Mouse (Mus musculus) G1E (cell line): ENCODE data around the gene Gse1. TPM values are rescaled to one million over a fixed set of nuclear protein-coding genes. Genes with fewer than 3 reads are reported as not detected.

Experiments used
- ATAC-seq: 2 replicates; pipeline ENCODE4 v1.8.0; 2016; ENCODE audit warnings: mild to moderate bottlenecking; ENCODE audit not compliant: insufficient number of reproducible peaks, poor library complexity, low FRiP score, severe bottlenecking; ENCODE audit errors: extremely low read depth
- DNase-seq: peaks from one replicate; pipeline ENCODE4 v3.0.0; 2012; ENCODE audit warnings: low spot score
- H3K27me3 ChIP-seq: 2 replicates; pipeline ENCODE4 v1.6.1; 2012; ENCODE audit warnings: mild to moderate bottlenecking, low read length, inconsistent platforms; ENCODE audit not compliant: insufficient read depth
- H3K36me3 ChIP-seq: replicated peaks from 2 replicates; pipeline ENCODE3; 2012; ENCODE audit warnings: mild to moderate bottlenecking, inconsistent platforms
- H3K4me1 ChIP-seq: 2 replicates; pipeline ENCODE4 v1.6.1; 2012; ENCODE audit warnings: low read depth, low read length, inconsistent platforms, mixed read lengths; ENCODE audit not compliant: insufficient read depth
- H3K4me3 ChIP-seq: 2 replicates; pipeline ENCODE4 v1.5.1; 2012; ENCODE audit warnings: low read depth, mild to moderate bottlenecking, inconsistent platforms, low read length, moderate library complexity, mixed read lengths
- H3K9me3 ChIP-seq: replicated peaks from 2 replicates; pipeline ENCODE4 v1.6.1; 2012; ENCODE audit warnings: inconsistent platforms
- CTCF ChIP-seq: IDR thresholded peaks from 2 replicates; pipeline ENCODE4 v1.5.1; 2012; ENCODE audit warnings: low read depth, low read length, inconsistent platforms, mixed read lengths
- GATA1 ChIP-seq: IDR thresholded peaks from 2 replicates; pipeline ENCODE4 v1.6.1; 2012; ENCODE audit warnings: borderline replicate concordance, low read length, inconsistent platforms, mixed read lengths
- GATA2 ChIP-seq: IDR thresholded peaks from 2 replicates; pipeline ENCODE4 v1.6.1; 2012; ENCODE audit warnings: low read depth, low read length, inconsistent platforms, borderline replicate concordance
- POLR2AphosphoS5 ChIP-seq: IDR thresholded peaks from 2 replicates; pipeline ENCODE4 v1.6.1; 2012; ENCODE audit warnings: low read depth, low read length, inconsistent platforms; ENCODE audit not compliant: insufficient replicate concordance
- TAL1 ChIP-seq: conservative IDR thresholded peaks from 2 replicates; pipeline ENCODE4 v1.6.1; 2012; ENCODE audit warnings: low read depth, low read length, inconsistent platforms, mixed read lengths
- polyA plus RNA-seq: library from polyadenylated mRNA; stranded (reverse); fragments of >175 nt; gene quantifications from 2 replicates; pipeline ENCODE4 v1.2.3, GENCODE M21; 2012
- total RNA-seq, 2 experiments: library from RNA; stranded (forward) in 1 of 2; stranded (reverse) in 1 of 2; fragments of 200-1000 nt in 1 of 2; fragments of >200 nt in 1 of 2; fragmentation: Nextera tagmentation in 1 of 2; gene quantifications; 2 replicates each; pipeline ENCODE4 v1.2.3; 2014 to 2017

Gse1 gene
- total and polyA plus RNA-seq, 3 experiments, result 6.3 to 106 (median 48.4) TPM

DNA sequence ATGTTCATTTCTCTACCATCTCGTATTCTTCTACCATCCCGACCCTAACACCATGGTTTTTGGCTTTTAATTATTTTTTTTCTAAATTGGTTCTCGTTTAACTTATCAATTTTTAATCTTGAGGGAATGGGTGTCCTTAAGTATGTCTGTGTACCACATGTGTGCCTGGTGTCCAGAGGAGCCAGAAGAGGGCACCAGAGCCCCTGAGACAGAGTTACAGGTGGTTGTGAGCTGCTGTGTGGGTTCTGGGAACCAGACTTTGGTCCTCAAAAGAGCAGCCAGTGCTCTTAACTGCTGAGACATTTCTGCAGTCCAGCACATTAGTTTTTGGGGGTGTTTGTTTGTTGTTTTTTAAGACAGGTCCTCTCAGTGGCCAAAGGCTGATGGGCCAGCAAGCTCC is 167.6 kb downstream of the Gse1 start:
- H3K4me1 ChIP-seq, result no peaks in the 10 kb centered on the region
- H3K36me3 ChIP-seq, result no peaks in the 10 kb centered on the region
- DNase-seq (no peak), ATAC-seq (no peak)
- peaks cover 5% of the 10 kb centered on the region for H3K9me3 ChIP-seq
- H3K27me3 ChIP-seq, result peaks cover 82% of the 10 kb centered on the region
- H3K4me3 ChIP-seq, result no peak overlapping the region
- TF ChIP-seq POLR2AphosphoS5 (no peak), GATA1 (no peak), GATA2 (no peak), TAL1 (no peak), CTCF (no peak)

DNA sequence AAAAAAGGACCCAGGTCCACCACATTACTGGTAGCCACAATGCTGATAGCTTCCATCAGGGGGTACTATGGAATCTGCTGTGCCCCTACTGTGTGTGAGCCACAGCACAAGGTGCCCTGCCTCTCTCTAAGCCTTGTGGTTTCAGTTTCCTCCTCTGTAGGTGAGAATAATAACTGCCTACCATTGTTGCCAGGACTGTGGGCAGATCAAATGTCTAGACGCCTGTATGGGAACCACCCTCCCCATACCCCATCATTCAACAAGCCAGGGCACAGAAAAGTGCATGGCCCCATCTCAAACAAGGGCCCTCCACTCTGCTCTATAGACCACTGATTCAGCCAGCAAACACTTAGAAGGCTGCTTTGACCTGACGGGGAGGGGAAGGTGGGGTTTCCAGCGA is 168.5 kb downstream of the Gse1 start:
- Histone ChIP-seq H3K9me3 (peaks cover 5% of the 10 kb centered on the region), H3K36me3 (no peaks in the 10 kb centered on the region), H3K4me1 (peaks cover 3% of the 10 kb centered on the region; the same call in 1 of the 2 replicates), H3K4me3 (no peak overlapping the region), H3K27me3 (peaks cover 82% of the 10 kb centered on the region)
- ATAC-seq (no peak), DNase-seq (no peak)
- TF ChIP-seq TAL1 (no peak), POLR2AphosphoS5 (no peak), GATA1 (no peak), GATA2 (no peak), CTCF (no peak)

DNA sequence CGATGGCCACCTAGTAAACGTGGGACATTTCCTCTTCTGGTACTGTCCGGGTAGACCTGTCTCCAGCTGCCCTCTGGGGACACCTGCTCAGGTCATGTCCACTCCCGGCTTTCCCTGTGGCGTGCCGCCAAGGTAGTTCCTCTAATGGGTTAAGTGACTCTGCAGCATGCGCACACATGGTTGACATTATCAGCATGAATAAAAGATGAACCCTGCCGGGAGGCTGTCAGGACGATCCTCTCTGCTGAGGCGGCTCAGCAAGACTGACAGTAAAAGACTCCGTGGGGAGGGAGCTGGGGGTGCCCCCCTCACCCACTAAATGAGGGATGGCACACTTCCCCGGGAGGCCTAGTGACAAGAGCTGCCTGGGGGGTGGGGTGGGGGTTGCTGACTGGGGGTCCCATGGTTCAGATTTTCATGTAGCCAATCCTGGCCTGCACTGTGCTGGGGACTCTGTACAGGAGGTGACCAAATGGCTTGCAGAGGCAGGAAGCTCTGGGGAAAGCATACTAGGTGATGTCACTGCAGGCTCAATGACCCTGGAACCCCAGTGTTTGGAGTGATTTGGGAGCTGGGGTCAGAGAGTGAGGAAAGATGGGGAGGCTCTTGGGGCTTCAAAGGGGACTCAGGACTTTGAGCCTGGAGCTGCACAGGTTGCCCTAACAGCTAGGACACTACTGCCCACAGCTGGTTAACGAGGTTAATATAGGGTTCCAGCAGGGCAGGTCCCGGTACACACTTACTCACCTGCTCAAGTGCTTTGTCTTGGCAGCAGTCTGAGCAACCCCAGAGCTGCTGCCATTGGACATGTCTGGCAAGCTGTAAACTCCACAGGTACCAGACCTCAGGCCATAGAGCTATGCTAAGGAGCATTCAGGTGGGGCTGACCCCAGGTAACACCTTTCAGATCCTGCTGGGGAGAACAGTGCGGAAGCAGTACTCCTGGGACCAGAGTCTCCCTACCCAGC is 169.5 kb downstream of the Gse1 start:
- peaks cover 5% of the 10 kb centered on the region for H3K9me3 ChIP-seq
- no peak for DNase-seq
- peaks cover 4% of the 10 kb centered on the region; the same call in 1 of the 2 replicates for H3K4me1 ChIP-seq
- no peak overlapping the region for H3K4me3 ChIP-seq
- no peaks in the 10 kb centered on the region for H3K36me3 ChIP-seq
- H3K27me3 ChIP-seq, result peaks cover 83% of the 10 kb centered on the region
- no peak for TF ChIP-seq GATA1
- no peak for ATAC-seq

DNA sequence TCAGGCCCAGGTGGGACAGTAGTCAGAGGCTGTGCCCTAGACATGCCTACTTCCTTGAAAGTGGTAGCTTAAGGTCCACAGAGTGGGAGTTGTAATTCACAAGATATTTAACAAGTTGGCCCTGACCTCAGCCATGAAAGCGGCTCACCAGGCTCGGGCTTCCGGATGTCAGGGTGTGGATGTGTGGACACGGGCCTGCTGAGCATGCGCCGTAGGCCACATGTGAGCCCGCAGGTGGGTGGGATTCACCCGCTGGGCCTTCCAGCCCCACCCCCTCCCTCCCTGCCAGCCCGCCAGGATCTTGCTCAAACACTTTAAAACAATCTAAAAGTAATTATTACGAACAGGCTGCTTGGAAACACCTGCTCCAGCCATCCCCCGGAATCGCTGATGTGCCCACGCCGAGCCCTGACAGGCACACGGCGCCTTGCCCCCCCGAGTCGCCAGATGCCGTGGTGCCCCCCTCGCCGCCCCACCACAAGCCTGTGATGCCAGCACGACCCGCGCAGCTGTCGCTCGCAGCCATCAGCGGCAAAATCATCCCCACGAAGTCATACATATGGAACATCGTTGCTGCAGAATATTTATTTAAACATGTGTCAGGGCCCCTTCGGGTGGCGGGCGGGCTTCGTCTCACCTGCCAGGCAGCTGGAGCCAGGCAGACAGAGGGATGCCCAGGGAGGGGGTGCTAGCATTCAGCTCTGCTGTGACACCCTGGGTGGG is 171.1 kb downstream of the Gse1 start:
- no peak for ATAC-seq
- Histone ChIP-seq H3K4me1 (peaks cover 4% of the 10 kb centered on the region; the same call in 1 of the 2 replicates), H3K9me3 (peaks cover 5% of the 10 kb centered on the region), H3K27me3 (peaks cover 81% of the 10 kb centered on the region), H3K4me3 (no peak overlapping the region), H3K36me3 (no peaks in the 10 kb centered on the region)
- no peak for TF ChIP-seq CTCF
- no peak for DNase-seq

GRCm38 (mm10) chr8:120401216-120401615 is 173.0 kb downstream of the Gse1 start:
- ATAC-seq (no peak), DNase-seq (no peak)
- no peak for TF ChIP-seq POLR2AphosphoS5
- TF ChIP-seq CTCF, result no peak
- TF ChIP-seq GATA1, result no peak
- no peak for TF ChIP-seq GATA2
- no peak for TF ChIP-seq TAL1
- H3K4me1 ChIP-seq, result peaks cover 4% of the 10 kb centered on the region; the same call in 1 of the 2 replicates
- H3K9me3 ChIP-seq, result peaks cover 2% of the 10 kb centered on the region
- H3K36me3 ChIP-seq, result no peaks in the 10 kb centered on the region
- H3K27me3 ChIP-seq, result peaks cover 93% of the 10 kb centered on the region
- H3K4me3 ChIP-seq, result no peak overlapping the region

GRCm38 (mm10) chr8:120401712-120402111 is 173.5 kb downstream of the Gse1 start:
- Histone ChIP-seq H3K36me3 (no peaks in the 10 kb centered on the region), H3K27me3 (peaks cover 95% of the 10 kb centered on the region), H3K4me3 (no peak overlapping the region), H3K9me3 (no peaks in the 10 kb centered on the region), H3K4me1 (peaks cover 4% of the 10 kb centered on the region; the same call in 1 of the 2 replicates)
- no peak for DNase-seq
- TF ChIP-seq CTCF (no peak), GATA1 (no peak), TAL1 (no peak), GATA2 (no peak), POLR2AphosphoS5 (no peak)
- no peak for ATAC-seq
